Mouse (Mus musculus): Measurements from ENCODE around the gene Ubash3b.

The Ubash3b gene

GRCm38 (mm10) chr9:41161413-41161812, at the start of gene Ubash3b:
TSS of gene Ubash3b (minus strand) at chr9:41161697.
- DNase-seq, result peak; percentile 39 to 46

DNA sequence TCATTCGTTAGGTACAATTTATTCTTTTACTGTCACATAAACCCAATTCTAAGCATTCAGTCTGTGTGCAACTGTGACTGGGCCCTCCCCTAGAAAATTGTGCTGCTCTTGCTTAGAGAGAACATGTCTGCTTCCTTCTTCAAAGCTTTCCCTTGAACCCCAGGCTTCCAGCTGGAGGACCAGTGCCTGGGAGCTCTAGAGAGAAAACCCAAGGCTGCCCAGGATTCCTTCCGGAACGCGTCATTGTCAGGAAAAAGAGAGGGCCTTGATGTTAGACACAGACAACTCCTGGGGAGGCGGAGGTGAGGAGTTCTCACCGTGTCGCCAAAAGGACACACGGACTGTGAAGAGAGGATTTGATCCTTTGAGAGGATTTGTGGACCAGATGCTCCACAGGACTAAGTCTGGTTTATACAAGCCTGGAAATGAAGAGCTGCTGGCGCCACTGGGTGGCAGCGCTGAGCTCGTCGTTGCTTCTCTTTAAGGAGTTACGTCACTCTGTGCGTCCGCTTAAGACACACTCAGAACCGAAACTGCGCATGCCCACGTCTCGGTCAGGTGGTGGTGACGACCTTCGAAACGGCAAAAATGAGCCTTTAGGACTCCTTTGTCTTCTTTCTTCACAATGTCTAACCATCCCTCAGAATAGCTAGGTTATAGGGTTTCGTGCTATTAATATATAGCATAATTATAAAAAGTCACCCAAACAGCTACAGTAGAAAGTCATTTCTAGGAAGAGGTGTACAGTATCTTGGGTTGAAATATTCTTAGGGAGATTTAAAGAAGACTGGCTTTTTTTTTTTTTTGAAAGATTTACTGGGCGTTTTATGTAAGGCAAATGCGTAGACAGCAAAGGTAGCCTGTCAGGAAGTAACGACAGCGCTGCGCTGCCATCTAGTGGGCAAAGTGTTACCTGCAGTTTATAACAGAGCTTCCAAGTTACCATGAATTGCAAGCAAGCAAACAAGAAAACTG, 45.9 kb upstream of the Ubash3b start:
- peak; percentile 92 to 94 for DNase-seq

DNA sequence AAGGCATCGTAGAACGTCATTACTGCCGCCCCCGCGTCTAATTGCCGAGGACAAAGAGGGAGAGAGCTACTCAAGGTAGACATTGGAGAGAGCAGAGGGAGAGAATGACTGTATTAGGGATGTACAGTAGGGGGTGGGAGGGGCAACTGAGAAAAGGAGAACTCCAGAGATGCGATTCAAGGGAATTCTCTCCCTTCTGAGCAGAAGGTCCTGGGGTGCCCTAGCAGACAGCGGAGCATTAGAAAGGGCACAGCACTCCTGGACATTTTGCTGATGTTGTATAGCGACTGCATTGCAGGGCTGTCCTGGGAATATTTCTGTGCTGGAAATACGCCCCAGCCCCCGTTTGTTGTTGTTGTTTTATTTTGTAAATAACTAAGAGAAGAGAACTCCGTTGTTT, 45.2 kb upstream of the Ubash3b start:
- no peak for DNase-seq

- no peak for DNase-seq
Measured at GRCm38 (mm10) chr9:41205267-41205666, 43.8 kb upstream of the Ubash3b start.

GRCm38 (mm10) chr9:41199456-41200252, 38.2 kb upstream of the Ubash3b start:
- no peak for DNase-seq

DNA sequence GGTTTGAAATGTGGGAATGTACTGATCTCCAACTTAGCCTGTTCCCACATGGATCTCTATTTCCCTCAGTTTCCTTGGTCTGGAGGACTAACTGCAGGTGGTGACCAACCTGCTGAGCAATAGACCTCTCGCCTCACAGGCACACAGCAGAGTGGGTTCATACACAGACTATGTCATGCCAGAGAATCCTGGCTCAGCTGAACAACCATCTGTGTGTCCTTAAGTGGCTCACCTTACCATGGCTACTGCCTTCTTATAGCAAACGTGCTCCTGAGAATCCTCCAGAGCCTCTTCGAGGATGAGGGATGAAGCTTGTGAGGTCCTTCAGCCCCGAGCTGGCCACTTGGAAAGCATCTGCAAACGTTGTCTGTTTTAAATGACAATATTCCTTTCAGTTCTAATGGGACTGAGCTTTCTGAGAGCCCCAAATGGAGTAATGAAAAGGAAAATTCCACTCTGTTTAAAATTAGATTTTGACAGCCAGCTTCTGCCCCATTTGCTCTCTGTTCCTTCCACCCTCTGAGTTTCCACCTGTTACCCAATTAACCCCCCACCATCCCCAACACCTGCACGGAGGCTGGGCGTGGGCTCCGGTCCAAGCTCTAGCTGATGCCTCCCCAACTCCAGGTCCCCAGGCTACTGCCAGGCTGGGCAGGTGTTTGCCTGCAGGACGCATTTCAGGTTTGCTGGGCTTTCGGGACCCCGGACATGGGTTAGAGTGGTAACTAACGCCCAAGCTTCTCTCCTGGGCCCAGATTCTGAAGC, 37.2 kb upstream of the Ubash3b start:
- no peak for DNase-seq

GRCm38 (mm10) chr9:41195742-41196311, 34.3 kb upstream of the Ubash3b start:
- no peak for DNase-seq

DNA sequence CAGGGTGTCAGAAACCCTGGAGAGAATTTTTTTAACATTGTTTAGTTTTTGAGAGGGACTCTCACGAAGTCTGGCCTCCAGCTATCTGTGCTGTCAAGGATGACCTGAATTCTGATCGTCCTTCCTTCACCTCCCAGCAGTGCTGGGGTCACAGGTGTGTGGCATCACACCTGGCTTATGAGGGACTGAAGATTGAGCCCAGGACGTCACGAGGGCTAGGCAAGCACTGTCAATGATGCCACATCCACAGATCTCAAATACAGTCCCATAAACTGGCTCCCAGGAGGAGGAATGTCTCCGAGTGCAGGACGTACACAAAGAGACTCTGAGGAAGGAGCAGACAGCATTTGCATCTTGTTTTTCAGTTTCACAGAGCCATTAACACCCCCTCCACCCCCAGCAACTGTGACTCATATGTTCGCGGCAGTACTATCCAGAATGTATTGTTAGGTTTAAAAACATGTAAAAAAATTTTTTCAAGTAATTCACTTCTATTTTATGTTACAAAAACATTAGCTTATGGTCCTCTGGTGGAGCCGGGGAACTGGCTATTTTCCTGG, 30.2 kb upstream of the Ubash3b start:
- no peak for DNase-seq

DNA sequence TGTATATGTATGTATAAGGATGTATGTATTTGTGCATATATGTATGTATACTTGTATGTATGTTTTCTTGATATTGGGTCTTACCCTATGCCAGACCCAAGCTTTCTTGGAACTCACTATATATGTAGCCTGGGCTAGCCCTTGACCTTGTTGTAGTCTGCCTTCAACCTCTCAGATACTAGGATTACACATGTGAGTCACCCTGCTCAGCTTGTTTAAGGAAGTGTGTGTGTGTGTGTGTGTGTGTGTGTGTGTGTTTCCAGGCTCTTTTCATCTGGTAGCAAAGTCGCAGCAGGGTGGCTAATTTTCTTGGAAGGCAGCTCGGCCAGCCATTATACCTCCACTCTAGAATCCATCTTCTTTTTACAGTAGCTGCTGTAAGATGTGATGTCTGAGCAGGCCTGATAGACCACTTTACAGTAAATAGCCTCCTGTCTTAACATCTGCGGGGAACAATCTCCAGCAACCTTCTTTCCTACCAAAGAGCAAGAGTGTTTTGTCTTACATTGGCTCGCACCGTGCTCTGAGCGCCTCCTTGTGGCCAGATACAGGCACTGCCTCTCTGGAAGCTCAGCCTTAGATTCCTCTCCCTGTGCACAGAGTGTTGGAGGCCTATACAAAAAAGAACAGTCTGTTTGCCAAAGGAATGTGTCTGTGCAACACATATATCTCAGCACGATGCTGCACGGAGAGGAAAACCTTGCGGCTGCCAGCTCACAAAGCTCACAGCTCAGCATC, 29.4 kb upstream of the Ubash3b start:
- peak; percentile 51 for DNase-seq

- DNase-seq, result no peak
Measured at GRCm38 (mm10) chr9:41187939-41188338, 26.4 kb upstream of the Ubash3b start.

GRCm38 (mm10) chr9:41187498-41187897, 26.0 kb upstream of the Ubash3b start:
- no peak for DNase-seq

DNA sequence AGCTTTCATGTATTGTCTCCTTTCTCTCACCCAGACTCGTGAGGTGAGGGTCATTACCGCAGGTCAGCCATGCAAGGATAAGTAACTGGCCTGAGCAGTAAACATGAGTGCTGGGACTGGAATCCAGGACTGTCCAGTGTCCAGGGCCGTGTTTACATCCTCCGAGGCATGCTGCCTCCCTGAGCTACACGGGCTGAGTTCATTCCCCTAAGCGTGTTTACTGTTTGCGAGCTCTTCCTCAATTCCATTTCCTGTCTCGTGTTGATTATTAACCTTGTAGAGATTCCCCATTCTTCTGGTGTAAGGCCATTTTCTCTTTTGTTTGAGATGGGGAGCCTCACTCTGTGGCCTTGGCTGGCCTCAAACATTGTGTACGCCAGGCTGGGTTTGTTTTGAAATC, 23.8 kb upstream of the Ubash3b start:
- no peak for DNase-seq

- peak in 1 of 2 experiments; percentile 8 for DNase-seq
Measured at GRCm38 (mm10) chr9:41182550-41182949, 21.1 kb upstream of the Ubash3b start.

- DNase-seq, result no peak
Measured at GRCm38 (mm10) chr9:41181803-41182202, 20.3 kb upstream of the Ubash3b start.

- DNase-seq, result no peak
Measured at GRCm38 (mm10) chr9:41181372-41181771, 19.9 kb upstream of the Ubash3b start.

- no peak for DNase-seq
Measured at GRCm38 (mm10) chr9:41179056-41179455, 17.6 kb upstream of the Ubash3b start.

- DNase-seq, result no peak
Measured at GRCm38 (mm10) chr9:41173158-41173557, 11.7 kb upstream of the Ubash3b start.

DNA sequence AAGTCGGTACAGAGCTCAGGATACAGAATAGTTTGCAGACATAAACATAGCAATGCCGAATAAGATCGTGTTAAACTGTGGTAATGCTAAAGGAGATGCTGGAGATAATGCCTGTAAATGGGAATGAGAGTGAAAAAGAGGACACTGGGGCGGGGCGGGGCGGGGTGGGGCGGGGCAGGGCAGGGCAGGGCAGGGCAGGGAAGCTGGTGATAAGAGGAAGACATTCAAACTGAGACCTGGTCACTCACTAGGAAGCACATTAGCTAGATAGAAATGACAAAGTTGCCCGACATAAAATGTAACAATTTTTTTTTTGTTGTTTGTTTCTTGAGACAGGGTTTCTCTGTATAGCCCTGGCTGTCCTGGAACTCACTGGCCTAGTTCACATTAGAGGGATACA, 10.9 kb upstream of the Ubash3b start:
- no peak for DNase-seq

DNA sequence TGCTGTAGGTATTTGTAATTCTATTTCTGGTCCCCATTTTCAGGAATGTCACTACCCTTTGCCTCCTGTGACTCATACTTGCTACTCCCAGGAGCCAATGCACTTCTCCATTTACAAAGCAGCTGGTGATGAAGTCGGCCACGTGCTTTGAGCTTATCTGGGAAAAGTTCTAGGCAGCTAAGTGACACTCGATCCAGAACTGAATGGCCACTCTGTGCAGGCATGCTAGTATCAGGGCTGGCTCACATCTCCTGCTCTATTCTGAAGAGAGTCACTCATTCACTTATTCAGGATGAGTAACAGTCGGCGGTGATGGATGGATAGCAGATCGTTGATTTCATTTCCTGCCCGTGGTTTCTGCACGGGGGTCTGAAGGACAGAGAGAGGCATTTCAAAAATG, 8.5 kb upstream of the Ubash3b start:
- DNase-seq, result peak; percentile 22 to 34

DNA sequence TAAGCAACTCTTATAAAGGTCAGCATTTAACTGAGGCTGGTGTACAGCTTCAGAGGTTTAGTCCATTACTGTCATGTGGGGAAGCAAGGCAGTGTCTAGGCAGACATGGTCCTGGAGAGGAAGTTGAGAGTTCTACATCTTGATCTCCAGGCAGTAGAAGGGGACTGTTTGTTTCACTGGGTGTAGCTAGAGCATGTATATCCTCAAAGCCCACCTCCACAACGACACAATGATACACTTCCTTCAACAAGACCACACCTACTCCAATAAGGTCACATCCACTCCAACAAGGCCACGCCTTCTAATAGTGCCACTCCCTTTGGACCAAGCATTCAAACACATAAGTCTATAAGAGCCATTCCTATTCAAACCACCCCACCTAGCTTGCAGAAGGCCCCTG, 7.2 kb upstream of the Ubash3b start:
- DNase-seq, result no peak

- no peak for DNase-seq
Measured at GRCm38 (mm10) chr9:41168206-41168605, 6.7 kb upstream of the Ubash3b start.

- DNase-seq, result no peak
Measured at GRCm38 (mm10) chr9:41166886-41167285, 5.4 kb upstream of the Ubash3b start.

All from lung, adult 18-20 months (tissue).